ENCODE assay signal across 8 mouse cellular contexts in the genomic region with DNA sequence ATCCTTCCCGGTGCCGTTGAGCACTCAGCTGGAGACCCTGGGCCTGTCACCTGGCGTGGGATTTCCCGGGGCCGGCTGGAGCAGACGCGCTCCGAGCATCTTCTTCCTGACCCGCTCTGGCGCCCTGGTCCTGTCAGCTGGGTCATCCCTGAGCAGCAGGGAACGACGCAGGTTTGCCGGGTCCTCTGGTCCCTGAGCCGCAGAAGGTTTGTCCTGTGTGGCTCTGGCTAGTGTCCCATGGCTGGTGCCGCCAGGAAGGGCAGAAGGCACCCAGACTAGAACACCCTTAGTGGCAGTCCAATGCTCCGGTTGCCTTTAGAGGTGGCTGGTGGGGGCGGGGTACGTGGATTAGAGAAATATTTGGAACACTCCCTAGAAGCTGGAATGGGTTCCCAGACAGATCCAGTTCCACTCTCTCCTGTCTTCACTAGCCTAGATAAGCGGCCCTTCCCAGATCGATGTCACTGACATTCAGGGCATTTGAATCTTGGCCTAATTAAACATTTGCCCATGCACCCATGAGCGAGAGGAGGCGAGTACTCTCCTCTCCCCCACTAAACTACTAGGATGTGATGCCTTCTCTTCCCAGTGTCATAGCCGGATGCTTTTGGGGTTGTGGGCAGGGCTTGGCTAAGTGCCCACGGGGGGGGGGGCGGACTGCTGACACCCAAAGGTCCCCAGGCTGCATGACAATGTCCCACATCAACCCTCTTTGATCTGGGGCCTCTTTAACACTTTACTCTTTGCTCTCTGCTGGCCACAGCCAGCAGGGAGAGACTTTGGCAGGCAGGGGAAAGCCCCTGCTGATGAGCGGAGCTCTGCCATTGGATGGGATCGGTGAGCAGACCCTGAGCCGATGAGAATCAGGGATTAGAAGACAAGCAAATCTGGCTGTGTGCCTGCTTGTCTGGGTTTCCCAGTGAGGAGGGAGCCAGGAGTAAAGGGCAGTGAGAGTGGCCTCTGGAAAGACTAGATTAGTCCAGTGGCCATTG. TPM values are rescaled to one million over a fixed set of nuclear protein-coding genes. Genes with fewer than 3 reads are reported as not detected.
A peak's percentile ranks its signal among the peaks of the same experiment; 100 is the strongest.
DNase-seq lines count a peak whose midpoint lies in the region; ATAC-seq and TF ChIP-seq lines count a peak whose summit lies in the region.

No protein-coding gene starts in this region.

- H3K9me3 ChIP-seq in forebrain, embryonic 15.5 days: no peaks in the 10 kb centered on the region
- H3K9me3 ChIP-seq in hindbrain, embryonic 14.5 days (ENCODE audit: control insufficient read depth, low read length): no peaks in the 10 kb centered on the region
- no peaks in the 10 kb centered on the region for H3K9me3 ChIP-seq in limb, embryonic 11.5 days (ENCODE audit: control insufficient read depth, low read length)

- ATAC-seq in forebrain, embryonic 15.5 days (replicated peaks): peak; percentile 40; the same call in 1 of the 2 replicates
- ATAC-seq in hindbrain, embryonic 14.5 days (ENCODE audit: low FRiP score): peak; percentile 65; the same call in 1 of the 2 replicates
- ATAC-seq in limb, embryonic 11.5 days (ENCODE audit: insufficient number of reproducible peaks, low FRiP score, low TSS enrichment, low read depth): no peak

- H3ac ChIP-seq in myocyte (ENCODE audit: control insufficient read depth, insufficient read length): no peak overlapping the region

- peak overlapping the region; percentile 73 for H3K4me3 ChIP-seq in forebrain, embryonic 15.5 days
- H3K4me3 ChIP-seq in hindbrain, embryonic 14.5 days (replicated peaks; ENCODE audit: low read length): peak overlapping the region; percentile 50
- H3K4me3 ChIP-seq in limb, embryonic 11.5 days (ENCODE audit: low read depth, low read length): peak overlapping the region; percentile 47
- peak overlapping the region; percentile 15 for H3K4me3 ChIP-seq in myocyte

- no peaks in the 10 kb centered on the region for H3K27me3 ChIP-seq in forebrain, embryonic 15.5 days
- no peaks in the 10 kb centered on the region for H3K27me3 ChIP-seq in hindbrain, embryonic 14.5 days (ENCODE audit: control insufficient read depth, insufficient read depth, low read length)
- H3K27me3 ChIP-seq in limb, embryonic 11.5 days (ENCODE audit: control insufficient read depth, insufficient read depth, low read length): peaks cover 13% of the 10 kb centered on the region
- peaks cover 24% of the 10 kb centered on the region for H3K27me3 ChIP-seq in myocyte (ENCODE audit: control insufficient read depth, insufficient read depth, insufficient read length)

- no peak for TF ChIP-seq POLR2A in myocyte (IDR thresholded peaks at IDR 0.05; ENCODE audit: insufficient read length, low read depth)

- peak overlapping the region; percentile 98 for H3K4me2 ChIP-seq in forebrain, embryonic 15.5 days (replicated peaks)
- H3K4me2 ChIP-seq in hindbrain, embryonic 14.5 days (replicated peaks): peak overlapping the region; percentile 94
- H3K4me2 ChIP-seq in limb, embryonic 11.5 days (ENCODE audit: low read depth, severe bottlenecking): peak overlapping the region; percentile 93
- peak overlapping the region; percentile 97 for H3K4me2 ChIP-seq in myocyte (ENCODE audit: low read depth)

- peak; percentile 55 to 66 for DNase-seq in layer of hippocampus, postnatal 10 days (ENCODE audit: low spot score in 2 of 2)
- no peak for DNase-seq in layer of hippocampus, adult 8-10 months (ENCODE audit: low spot score in 2 of 2)
- DNase-seq in cerebellum, adult 11 months: peak; percentile 60
- peak; percentile 65 for DNase-seq in hindbrain, embryonic 14.5 days (ENCODE audit: low spot score)
- no peak for DNase-seq in limb, embryonic 11.5 days (ENCODE audit: low spot score)
- DNase-seq in c-Kit-positive CD71-positive TER-119-positive erythroid progenitor cells, embryonic 14.5 days (ENCODE audit: low spot score): no peak

- WGBS in forebrain, embryonic 15.5 days: under 1% methylated on average over 28 of the region's 28 CpGs
- 2% methylated on average over 28 of the region's 28 CpGs for WGBS in hindbrain, embryonic 14.5 days
- 1% methylated on average over 28 of the region's 28 CpGs for WGBS in limb, embryonic 11.5 days

- peak overlapping the region; percentile 79 for H3K27ac ChIP-seq in forebrain, embryonic 15.5 days (replicated peaks)
- peak overlapping the region; percentile 66 for H3K27ac ChIP-seq in hindbrain, embryonic 14.5 days
- H3K27ac ChIP-seq in limb, embryonic 11.5 days (replicated peaks; ENCODE audit: low read depth, low read length): no peak overlapping the region

- H3K4me1 ChIP-seq in forebrain, embryonic 15.5 days: peaks cover 23% of the 10 kb centered on the region
- peaks cover 17% of the 10 kb centered on the region for H3K4me1 ChIP-seq in hindbrain, embryonic 14.5 days (replicated peaks; ENCODE audit: control insufficient read depth, insufficient read depth, low read length)
- H3K4me1 ChIP-seq in limb, embryonic 11.5 days (ENCODE audit: control insufficient read depth, insufficient read depth, low read length): peaks cover 5% of the 10 kb centered on the region; the same call in 1 of the 2 replicates

- H3K9ac ChIP-seq in forebrain, embryonic 15.5 days (replicated peaks): peak overlapping the region; percentile 68
- H3K9ac ChIP-seq in hindbrain, embryonic 14.5 days: peak overlapping the region; percentile 75
- H3K9ac ChIP-seq in limb, embryonic 11.5 days (ENCODE audit: low read length): peak overlapping the region; percentile 50

- H3K79me2 ChIP-seq in myocyte (ENCODE audit: control insufficient read depth, insufficient read depth): no peaks in the 10 kb centered on the region

- no peaks in the 10 kb centered on the region for H3K36me3 ChIP-seq in forebrain, embryonic 15.5 days
- no peaks in the 10 kb centered on the region for H3K36me3 ChIP-seq in hindbrain, embryonic 14.5 days (replicated peaks; ENCODE audit: control insufficient read depth, insufficient read depth)
- no peaks in the 10 kb centered on the region for H3K36me3 ChIP-seq in limb, embryonic 11.5 days (ENCODE audit: control insufficient read depth, insufficient read depth, low read length)
- no peaks in the 10 kb centered on the region for H3K36me3 ChIP-seq in myocyte (ENCODE audit: control insufficient read depth, insufficient read depth)

TF ChIP-seq in myocyte, 11 proteins besides CTCF, POLR2A, EP300 and RAD21:
- TF ChIP-seq E2F4 (IDR thresholded peaks at IDR 0.05; ENCODE audit: insufficient read depth) (no peak), TCF3 (IDR thresholded peaks at IDR 0.05; ENCODE audit: insufficient read length, low read depth) (no peak), SRF (IDR thresholded peaks at IDR 0.05; ENCODE audit: control insufficient read depth, insufficient read length, low read depth) (no peak), MYOD1 (IDR thresholded peaks at IDR 0.05; ENCODE audit: control insufficient read depth in 1 of 3, insufficient read length in 2 of 3, low read depth in 2 of 3) (no peak), MYOG (IDR thresholded peaks at IDR 0.05; ENCODE audit: control insufficient read depth in 1 of 3, insufficient read depth in 1 of 3, insufficient read length in 2 of 3, low read depth in 2 of 3) (no peak), TCF12 (IDR thresholded peaks at IDR 0.05; ENCODE audit: insufficient read depth, poor library complexity, severe bottlenecking) (no peak), POLR2AphosphoS2 (IDR thresholded peaks at IDR 0.05; ENCODE audit: insufficient read length, low read depth) (no peak), CEBPB (IDR thresholded peaks at IDR 0.05; ENCODE audit: insufficient read depth, poor library complexity, severe bottlenecking) (no peak), USF1 (IDR thresholded peaks at IDR 0.05; ENCODE audit: low read depth) (no peak), MAX (IDR thresholded peaks at IDR 0.05; ENCODE audit: low read depth) (no peak), REST (IDR thresholded peaks at IDR 0.05; ENCODE audit: insufficient read depth, insufficient read length) (no peak)
TF ChIP-seq in myocyte: peak in this region for 0.

RNA-seq across cellular contexts. Expression of a gene that starts 0.8 kb away (rescaled TPM):
- 10 to 100 TPM; 10.6 to 11.0 TPM for total RNA-seq in layer of hippocampus, postnatal 10 days (2021)
- total RNA-seq in layer of hippocampus, adult 8-10 months (2022): 10 to 100 TPM in 2 of 4 experiments, 1 to 10 TPM in 2; 7.3 to 11.5 (median 9.4) TPM
- 3.4 and 4.0 TPM in 2 replicates for polyA plus RNA-seq in forebrain, embryonic 15.5 days (2015; fragmentation: Nextera tagmentation; extraction: Ambion mirVana)
- polyA plus RNA-seq in hindbrain, embryonic 14.5 days (2014; fragmentation: Nextera tagmentation; extraction: Ambion mirVana): 3.4 and 4.2 TPM in 2 replicates
- polyA plus RNA-seq in limb, embryonic 11.5 days (2014; fragmentation: Nextera tagmentation; extraction: Ambion mirVana): 0.47 TPM in 1 of 2 replicates, not detected in the other
- 0.23 TPM for polyA plus RNA-seq in myocyte (2012; fragmentation: generic; extraction: Trizol)

RNA-seq across cellular contexts. Expression of a gene that starts 23.6 kb away (rescaled TPM):
- 10 to 100 TPM; 83.6 to 99.0 TPM for total RNA-seq in layer of hippocampus, postnatal 10 days (2021)
- total RNA-seq in layer of hippocampus, adult 8-10 months (2022): 100 to 1,000 TPM; 102 to 107 (median 105) TPM
- polyA plus RNA-seq in forebrain, embryonic 15.5 days (2015; fragmentation: Nextera tagmentation; extraction: Ambion mirVana): 83.1 and 89.2 TPM in 2 replicates
- 56.3 and 56.7 TPM in 2 replicates for polyA plus RNA-seq in hindbrain, embryonic 14.5 days (2014; fragmentation: Nextera tagmentation; extraction: Ambion mirVana)
- polyA plus RNA-seq in limb, embryonic 11.5 days (2014; fragmentation: Nextera tagmentation; extraction: Ambion mirVana): 79.9 and 89.1 TPM in 2 replicates
- 116 TPM for polyA plus RNA-seq in myocyte (2012; fragmentation: generic; extraction: Trizol)

RNA-seq across cellular contexts. Expression of a gene that starts 45.5 kb away (rescaled TPM):
- not detected for total RNA-seq in layer of hippocampus, postnatal 10 days (2021)
- total RNA-seq in layer of hippocampus, adult 8-10 months (2022): not detected
- polyA plus RNA-seq in forebrain, embryonic 15.5 days (2015; fragmentation: Nextera tagmentation; extraction: Ambion mirVana): not detected in 2 replicates
- not detected in 2 replicates for polyA plus RNA-seq in hindbrain, embryonic 14.5 days (2014; fragmentation: Nextera tagmentation; extraction: Ambion mirVana)
- not detected in 2 replicates for polyA plus RNA-seq in limb, embryonic 11.5 days (2014; fragmentation: Nextera tagmentation; extraction: Ambion mirVana)
- not detected for polyA plus RNA-seq in myocyte (2012; fragmentation: generic; extraction: Trizol)

Comparison
In these comparisons a context has a peak if more than half of its experiments do, and no peak if none do; other contexts are left out.
1. DNase-seq: peak in layer of hippocampus, postnatal 10 days (2 of 2), cerebellum, adult 11 months (single experiment) and hindbrain, embryonic 14.5 days (single experiment); none in layer of hippocampus, adult 8-10 months (0 of 2), limb, embryonic 11.5 days (single experiment) and c-Kit-positive CD71-positive TER-119-positive erythroid progenitor cells, embryonic 14.5 days (single experiment).
2. H3K4me3 ChIP-seq: peak in every context shown above with its lines; median percentile 73 in forebrain, embryonic 15.5 days; 50 in hindbrain, embryonic 14.5 days; 47 in limb, embryonic 11.5 days; 15 in myocyte.
3. Peak in every context shown above with its lines, with median percentiles within 50 percentile points of each other: H3K4me2 ChIP-seq and H3K9ac ChIP-seq.